Mouse (Mus musculus) embryonic facial prominence, embryonic 14.5 days (tissue): Measurements from ENCODE around the gene Tet3. TPM values are rescaled to one million over a fixed set of nuclear protein-coding genes. Genes with fewer than 3 reads are reported as not detected.

Experiments used
- ATAC-seq: fragments of 200-750 bp; cut with Nextera tagmentation; 2 replicates; pipeline ENCODE4 v1.8.0; 2017; ENCODE audit warnings: low read depth, moderate number of reproducible peaks, moderate TSS enrichment
- DNase-seq: peaks from one replicate; pipeline ENCODE4 v3.0.0-alpha.2; 2015; ENCODE audit warnings: low spot score
- H3K27ac ChIP-seq: fragments of 300-500 bp; sonication (generic); replicated peaks from 2 replicates; pipeline ENCODE4 v1.5.1; 2014; ENCODE audit warnings: low read depth, mild to moderate bottlenecking, low read length, moderate library complexity
- H3K27me3 ChIP-seq: fragments of 300-500 bp; sonication (generic); replicated peaks from 2 replicates; pipeline ENCODE4 v1.6.1; 2014; ENCODE audit warnings: low read length; ENCODE audit not compliant: control insufficient read depth, insufficient read depth
- H3K36me3 ChIP-seq: fragments of 300-500 bp; sonication (generic); 2 replicates; pipeline ENCODE4 v1.6.1; 2014; ENCODE audit warnings: low read length, mixed read lengths; ENCODE audit not compliant: control insufficient read depth, insufficient read depth
- H3K4me1 ChIP-seq: fragments of 300-500 bp; sonication (generic); 2 replicates; pipeline ENCODE4 v1.6.1; 2014; ENCODE audit warnings: antibody characterized with exemption, low read length; ENCODE audit not compliant: control insufficient read depth, insufficient read depth
- H3K4me2 ChIP-seq: fragments of 300-500 bp; sonication (generic); 2 replicates; pipeline ENCODE4 v1.6.1; 2014; ENCODE audit warnings: low read depth, mild to moderate bottlenecking, low read length, moderate library complexity, mixed read lengths
- H3K4me3 ChIP-seq: fragments of 300-500 bp; sonication (generic); 2 replicates; pipeline ENCODE4 v1.5.1; 2014; ENCODE audit warnings: low read depth, mild to moderate bottlenecking, low read length
- H3K9ac ChIP-seq: fragments of 300-500 bp; sonication (generic); 2 replicates; pipeline ENCODE4 v1.6.1; 2014; ENCODE audit warnings: low read depth, mild to moderate bottlenecking, low read length, moderate library complexity, mixed read lengths
- H3K9me3 ChIP-seq: fragments of 300-500 bp; sonication (generic); 2 replicates; pipeline ENCODE4 v1.6.1; 2016; ENCODE audit warnings: low read length; ENCODE audit not compliant: control insufficient read depth
- WGBS: fragments of 180-500 bp; shearing (Covaris S2); extraction: QIAGEN DNeasy Blood & Tissue Kit; methylation state at CpG from one replicate; pipeline ENCODE4 v1.1.7; 2014; 5-methylcytosine and 5-hydroxymethylcytosine counted together
- polyA plus RNA-seq: library from polyadenylated mRNA; unstranded; fragments of >200 nt; fragmentation: Nextera tagmentation; extraction: Ambion mirVana; gene quantifications from 2 replicates; pipeline ENCODE4 v1.2.1, GENCODE M21; 2014

Gene Tet3
- polyA plus RNA-seq, 1 experiment from 2014 or later: 37.3 TPM

DNA sequence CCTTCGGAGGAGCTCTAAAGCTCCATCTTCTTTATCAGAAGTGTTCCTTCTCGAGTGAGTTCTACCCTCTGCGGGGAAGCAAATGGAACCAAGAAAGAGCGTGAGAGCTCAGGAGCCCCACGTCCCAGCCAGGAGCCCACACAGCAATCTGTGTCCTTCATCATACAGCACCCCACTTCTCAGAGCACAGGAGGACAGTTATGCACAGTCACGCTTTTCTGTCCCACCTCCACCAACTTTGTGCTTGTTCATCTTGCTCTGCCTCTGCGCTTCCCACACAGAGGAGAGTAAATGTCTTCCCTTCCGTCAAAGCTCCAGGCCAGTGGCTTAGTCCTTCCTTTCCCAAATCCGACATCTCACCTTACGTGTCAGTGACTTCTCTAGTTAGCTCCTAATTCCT lies 40.2 kb upstream of the Tet3 start:
- Histone ChIP-seq H3K9ac (no peak overlapping the region), H3K36me3 (peaks cover 15% of the 10 kb centered on the region; the same call in 1 of the 2 replicates), H3K4me3 (no peak overlapping the region), H3K27me3 (no peaks in the 10 kb centered on the region), H3K27ac (no peak overlapping the region), H3K4me2 (no peak overlapping the region), H3K4me1 (no peaks in the 10 kb centered on the region), H3K9me3 (no peaks in the 10 kb centered on the region)
- WGBS: 89% methylated on average over 10 of the region's 10 CpGs
- DNase-seq (no peak), ATAC-seq (no peak)

DNA sequence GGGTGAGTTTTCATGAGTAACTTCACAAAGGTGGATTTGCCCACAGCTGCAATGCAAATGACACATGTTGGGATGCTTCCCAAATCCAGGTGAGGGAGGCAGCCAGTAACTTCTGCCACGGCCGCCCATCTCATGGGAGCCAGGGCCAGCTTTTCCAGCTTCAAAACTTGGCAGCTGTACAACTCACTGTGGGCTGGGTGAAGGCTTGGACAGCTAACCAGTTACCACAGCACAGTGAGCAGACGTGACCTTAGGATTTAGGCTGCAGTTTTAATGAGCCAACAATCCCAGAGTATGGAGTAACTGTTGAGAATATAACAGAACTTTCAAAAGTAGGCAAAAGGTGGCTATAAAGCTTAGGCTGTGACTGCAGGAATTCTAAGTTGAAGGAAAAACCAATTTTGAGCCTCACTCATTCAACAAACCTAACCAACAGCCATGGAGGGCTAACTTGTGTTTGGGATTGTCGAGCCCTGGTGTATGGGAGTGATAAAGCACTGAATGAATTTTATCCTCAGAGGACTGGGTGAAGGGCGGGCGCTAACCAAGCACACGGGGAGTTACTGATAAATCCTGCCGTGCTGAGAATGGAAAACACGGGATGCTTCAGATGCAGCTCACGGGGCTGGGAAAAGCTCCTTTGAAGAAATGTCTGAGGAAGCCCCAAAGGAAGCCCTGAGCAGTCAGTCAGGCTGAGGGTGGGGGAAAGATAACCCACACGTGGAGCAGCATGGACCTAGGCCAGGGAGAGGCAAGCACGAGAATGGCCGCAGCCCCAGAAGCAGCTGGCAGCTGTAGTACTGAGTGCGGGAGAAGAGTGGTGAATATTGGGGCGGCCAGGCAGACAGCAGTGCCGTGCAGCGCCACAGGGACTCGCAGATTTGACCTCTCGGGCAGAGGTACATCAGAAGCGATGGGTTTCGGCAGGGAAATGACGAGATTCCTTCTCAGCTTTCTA lies 38.1 kb upstream of the Tet3 start:
- peak; percentile 32 for DNase-seq
- H3K4me1 ChIP-seq: no peaks in the 10 kb centered on the region
- H3K27ac ChIP-seq: no peak overlapping the region; the same call in 1 of the 2 replicates
- ATAC-seq: no peak
- no peak overlapping the region for H3K4me2 ChIP-seq
- H3K9ac ChIP-seq: no peak overlapping the region
- H3K36me3 ChIP-seq: peaks cover 27% of the 10 kb centered on the region
- no peak overlapping the region for H3K4me3 ChIP-seq
- 81% methylated on average over 22 of the region's 22 CpGs for WGBS
- no peaks in the 10 kb centered on the region for H3K27me3 ChIP-seq
- H3K9me3 ChIP-seq: no peaks in the 10 kb centered on the region

DNA sequence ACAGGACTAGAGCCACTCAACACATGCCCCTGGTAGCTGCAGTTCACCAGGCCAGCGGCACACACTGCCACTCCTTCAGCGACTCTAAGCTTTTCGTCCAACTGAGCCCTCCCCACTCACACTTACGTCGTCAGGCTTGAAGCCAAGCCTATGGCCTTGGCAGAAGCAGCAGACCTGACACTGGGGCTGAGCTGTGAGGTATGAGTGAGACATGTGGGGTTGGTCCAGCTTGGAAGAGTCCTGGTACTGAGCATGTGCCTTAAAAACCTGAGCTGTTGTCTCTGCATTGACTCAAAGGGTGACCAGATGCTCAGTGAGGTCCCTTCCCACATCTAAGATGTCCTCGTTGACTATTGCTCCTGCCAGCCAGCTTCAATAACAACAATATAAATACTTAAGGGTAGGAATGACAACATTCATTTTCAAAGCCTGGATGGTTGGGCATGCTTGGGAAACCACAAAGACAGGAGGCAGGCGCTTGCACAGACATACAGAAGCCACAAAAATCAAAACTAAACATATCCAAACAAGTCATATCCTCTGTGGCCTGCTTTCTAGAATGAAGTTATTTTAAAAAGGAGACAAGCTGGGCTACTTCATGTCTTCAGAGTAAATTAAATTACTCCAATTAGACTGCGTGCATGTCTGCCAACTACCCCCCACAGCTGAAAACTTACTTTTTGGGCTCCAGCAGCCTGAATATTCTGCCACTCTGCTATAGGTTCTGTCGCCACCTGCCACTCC lies 37.3 kb upstream of the Tet3 start:
- WGBS: 77% methylated on average over 9 of the region's 9 CpGs
- Histone ChIP-seq H3K27me3 (no peaks in the 10 kb centered on the region), H3K36me3 (peaks cover 27% of the 10 kb centered on the region), H3K4me2 (no peak overlapping the region), H3K27ac (0 out of 2 replicates have a peak overlapping the region, but pooled peaks have one; percentile 15), H3K4me1 (no peaks in the 10 kb centered on the region), H3K9ac (no peak overlapping the region), H3K4me3 (no peak overlapping the region), H3K9me3 (no peaks in the 10 kb centered on the region)
- ATAC-seq: peak; percentile 41; the same call in 1 of the 2 replicates
- peak; percentile 54 for DNase-seq

DNA sequence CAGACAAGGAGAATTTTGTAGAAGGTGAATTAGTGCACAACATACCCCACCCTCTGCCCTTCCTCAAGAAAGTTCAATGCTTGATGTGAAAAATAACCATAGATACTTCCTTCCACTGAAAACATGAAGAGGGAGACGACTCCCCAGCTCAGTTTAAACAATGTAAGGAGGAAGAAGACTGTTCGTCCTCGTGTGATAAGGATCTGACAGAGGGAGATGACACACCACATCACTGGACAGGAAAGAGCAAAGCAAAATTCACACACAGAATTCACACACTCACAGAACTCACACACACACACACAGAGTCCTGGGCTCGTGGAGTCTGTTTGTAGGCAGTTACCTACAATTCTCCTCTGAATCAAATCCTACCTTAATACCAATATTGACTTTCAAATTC lies 31.7 kb upstream of the Tet3 start:
- no peak overlapping the region for H3K9ac ChIP-seq
- H3K27ac ChIP-seq: no peak overlapping the region
- no peak overlapping the region for H3K4me3 ChIP-seq
- H3K36me3 ChIP-seq: peaks cover 67% of the 10 kb centered on the region
- no peaks in the 10 kb centered on the region for H3K4me1 ChIP-seq
- H3K4me2 ChIP-seq: no peak overlapping the region
- H3K9me3 ChIP-seq: no peaks in the 10 kb centered on the region
- ATAC-seq (no peak), DNase-seq (no peak)
- H3K27me3 ChIP-seq: no peaks in the 10 kb centered on the region
- 71% methylated on average over 4 of the region's 4 CpGs for WGBS

DNA sequence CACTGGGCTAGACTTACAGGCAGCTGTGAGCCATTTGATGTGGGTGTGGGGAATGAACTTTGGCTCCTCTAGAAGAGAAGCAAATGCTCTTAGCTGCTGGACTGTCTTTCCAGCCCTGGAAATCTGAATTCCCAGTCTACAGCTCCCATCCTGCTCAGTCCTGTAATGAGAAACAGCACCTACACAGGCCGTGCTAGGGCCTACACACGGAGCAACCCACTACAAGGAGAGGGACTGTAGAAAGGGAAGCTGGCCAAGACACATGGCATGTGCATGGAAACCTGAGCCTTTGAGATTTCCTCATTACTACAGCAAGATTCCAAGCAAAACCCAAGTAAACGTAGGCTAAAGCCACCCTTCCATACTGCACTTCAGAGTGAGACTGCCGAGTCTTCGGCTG lies 29.3 kb upstream of the Tet3 start:
- ATAC-seq (peak; percentile 63; the same call in 1 of the 2 replicates), DNase-seq (peak; percentile 28)
- WGBS: 57% methylated on average over 5 of the region's 5 CpGs
- peaks cover 72% of the 10 kb centered on the region for H3K36me3 ChIP-seq
- no peak overlapping the region for H3K9ac ChIP-seq
- H3K4me3 ChIP-seq: no peak overlapping the region
- H3K9me3 ChIP-seq: no peaks in the 10 kb centered on the region
- H3K27me3 ChIP-seq: no peaks in the 10 kb centered on the region
- 0 out of 2 replicates have a peak overlapping the region, but pooled peaks have one; percentile 8 for H3K27ac ChIP-seq
- H3K4me2 ChIP-seq: no peak overlapping the region
- H3K4me1 ChIP-seq: no peaks in the 10 kb centered on the region

DNA sequence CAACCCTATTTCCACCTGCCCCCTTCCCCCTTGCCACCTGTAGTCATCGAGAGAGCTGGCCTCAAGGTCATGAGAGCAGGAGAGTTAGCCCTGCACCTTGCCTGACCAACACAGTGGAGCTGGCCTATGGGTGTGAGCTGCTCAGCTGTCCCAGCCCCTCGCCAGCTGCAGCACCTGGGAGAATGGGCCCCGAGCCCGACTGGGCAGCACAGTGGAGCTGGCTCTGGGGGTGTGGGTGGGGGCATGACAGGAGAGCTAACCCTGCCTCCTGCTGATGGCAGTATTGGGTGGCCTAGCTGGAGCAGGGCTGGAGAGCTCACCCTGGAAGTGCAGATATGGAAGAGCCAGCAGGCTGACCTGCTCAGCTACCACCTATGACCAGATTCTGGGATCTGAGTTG lies 28.4 kb upstream of the Tet3 start:
- no peak overlapping the region for H3K9ac ChIP-seq
- no peaks in the 10 kb centered on the region for H3K27me3 ChIP-seq
- WGBS: 92% methylated on average over 3 of the region's 4 CpGs
- no peaks in the 10 kb centered on the region for H3K4me1 ChIP-seq
- DNase-seq (no peak), ATAC-seq (no peak)
- peaks cover 76% of the 10 kb centered on the region for H3K36me3 ChIP-seq
- H3K27ac ChIP-seq: no peak overlapping the region
- no peak overlapping the region for H3K4me2 ChIP-seq
- no peak overlapping the region for H3K4me3 ChIP-seq
- H3K9me3 ChIP-seq: no peaks in the 10 kb centered on the region

DNA sequence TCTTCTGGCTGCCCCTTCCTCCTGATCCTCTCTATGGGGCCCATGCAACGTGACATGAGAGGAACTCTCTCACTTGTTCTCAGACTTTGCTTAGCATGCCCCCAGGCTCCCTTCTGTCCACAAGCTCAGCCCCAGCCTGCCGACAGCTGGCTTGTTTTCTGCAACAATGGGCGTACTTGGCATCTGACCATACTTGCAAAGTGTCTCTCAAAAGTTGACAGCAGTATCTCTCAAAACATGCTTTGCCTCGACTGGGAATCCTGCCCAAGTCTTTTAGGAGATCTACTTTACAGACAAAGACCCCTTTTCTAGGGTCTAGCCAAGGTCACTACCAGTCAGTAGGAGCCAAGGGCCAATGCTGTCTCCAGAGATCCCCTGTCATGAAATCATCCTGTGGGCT lies 27.0 kb upstream of the Tet3 start:
- Histone ChIP-seq H3K4me3 (no peak overlapping the region), H3K4me2 (no peak overlapping the region), H3K36me3 (peaks cover 91% of the 10 kb centered on the region), H3K9me3 (no peaks in the 10 kb centered on the region), H3K4me1 (no peaks in the 10 kb centered on the region), H3K9ac (no peak overlapping the region), H3K27ac (no peak overlapping the region), H3K27me3 (no peaks in the 10 kb centered on the region)
- ATAC-seq: no peak
- peak; percentile 46 for DNase-seq
- 47% methylated on average over 4 of the region's 4 CpGs for WGBS

DNA sequence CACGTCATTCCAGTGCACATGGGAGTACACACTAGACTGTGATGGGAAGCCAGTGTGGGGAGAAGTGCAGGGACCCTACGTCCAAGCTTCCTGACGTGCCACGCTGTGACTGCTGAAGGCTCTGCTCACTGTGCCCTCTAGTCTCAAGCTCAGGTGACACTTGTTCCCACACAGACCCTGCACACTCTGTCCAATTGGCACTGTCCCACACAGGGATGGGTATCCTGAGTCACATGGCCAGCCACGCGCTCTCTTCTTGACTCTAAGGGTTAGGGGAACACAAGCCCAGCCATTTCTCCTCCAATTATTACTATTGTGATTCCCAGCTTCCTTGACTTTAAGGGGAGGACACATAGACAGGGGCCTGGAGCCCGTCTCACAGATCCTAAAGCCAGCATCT lies 24.9 kb upstream of the Tet3 start:
- DNase-seq (no peak), ATAC-seq (no peak)
- WGBS: 92% methylated on average over 7 of the region's 7 CpGs
- no peaks in the 10 kb centered on the region for H3K9me3 ChIP-seq
- H3K27ac ChIP-seq: no peak overlapping the region
- H3K4me2 ChIP-seq: no peak overlapping the region
- H3K4me3 ChIP-seq: no peak overlapping the region
- peaks cover 87% of the 10 kb centered on the region for H3K36me3 ChIP-seq
- H3K4me1 ChIP-seq: no peaks in the 10 kb centered on the region
- H3K9ac ChIP-seq: no peak overlapping the region
- no peaks in the 10 kb centered on the region for H3K27me3 ChIP-seq
